Mouse (Mus musculus) thymus, postnatal 4 days (tissue): ENCODE data around the gene Cplx3.
A peak's percentile ranks its signal among the peaks of the same experiment; 100 is the strongest.

Source experiments
- DNase-seq: peaks from one replicate; pipeline ENCODE4 v3.0.0; 2021

Gene Cplx3

DNA sequence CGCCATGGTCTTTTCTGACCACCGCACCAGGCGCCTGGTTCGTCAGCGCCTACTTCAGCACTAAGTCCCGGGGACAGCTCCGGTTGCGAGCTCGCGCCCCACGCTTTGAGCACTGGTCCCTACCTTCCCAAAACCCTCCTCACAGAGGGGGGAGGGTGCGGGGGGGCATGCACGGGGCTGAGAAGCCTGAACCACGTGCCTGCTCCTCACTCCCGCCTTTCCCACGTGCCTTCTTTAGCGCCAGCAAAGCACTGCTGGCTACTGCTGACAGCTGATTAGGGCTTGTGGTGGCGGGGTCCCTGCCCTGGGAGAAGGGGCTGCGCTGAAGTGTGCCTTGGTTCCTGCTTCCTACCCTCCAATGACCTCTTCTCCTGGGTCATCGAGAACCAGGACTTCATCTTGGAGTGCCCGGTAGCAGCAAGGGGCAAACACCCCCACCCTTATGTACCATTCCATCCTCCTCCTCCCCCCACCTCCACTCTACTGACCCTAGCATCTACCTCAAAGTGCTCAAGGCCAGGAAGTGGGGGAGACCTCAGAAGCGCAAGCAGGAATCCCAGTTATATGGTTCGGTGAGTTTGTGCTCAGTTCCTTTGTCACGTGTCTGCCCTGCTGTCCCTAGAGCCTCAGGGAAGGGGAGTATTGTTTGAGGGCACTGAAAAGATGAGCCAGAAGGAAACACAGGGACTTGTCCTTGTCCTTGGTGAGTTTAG is at the start of gene Cplx3:
Gene Cplx3, minus strand, starts transcription at position 143 of the 713 bp plus-strand sequence.
- DNase-seq: peak; percentile 78

DNA sequence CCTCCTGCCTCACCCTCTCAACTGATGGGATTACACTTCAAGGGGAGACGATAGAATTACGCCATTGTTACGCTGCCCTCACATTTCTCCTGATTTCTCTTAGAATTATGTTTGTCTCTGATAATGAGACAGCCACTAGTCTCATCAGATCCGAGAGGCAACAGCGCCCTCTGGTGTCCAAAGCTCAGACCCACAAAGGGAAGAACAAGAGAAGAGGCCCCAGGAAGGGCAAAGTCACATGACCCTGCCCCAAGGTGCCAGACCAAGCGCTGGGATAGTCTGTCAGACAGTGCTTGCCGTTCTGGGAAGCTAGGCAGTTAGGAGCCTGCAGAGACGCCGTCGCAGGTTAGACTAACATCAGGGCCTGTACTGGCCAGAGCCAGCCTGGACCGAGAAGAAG is 49.7 kb upstream of the Cplx3 start:
- DNase-seq: peak; percentile 99

DNA sequence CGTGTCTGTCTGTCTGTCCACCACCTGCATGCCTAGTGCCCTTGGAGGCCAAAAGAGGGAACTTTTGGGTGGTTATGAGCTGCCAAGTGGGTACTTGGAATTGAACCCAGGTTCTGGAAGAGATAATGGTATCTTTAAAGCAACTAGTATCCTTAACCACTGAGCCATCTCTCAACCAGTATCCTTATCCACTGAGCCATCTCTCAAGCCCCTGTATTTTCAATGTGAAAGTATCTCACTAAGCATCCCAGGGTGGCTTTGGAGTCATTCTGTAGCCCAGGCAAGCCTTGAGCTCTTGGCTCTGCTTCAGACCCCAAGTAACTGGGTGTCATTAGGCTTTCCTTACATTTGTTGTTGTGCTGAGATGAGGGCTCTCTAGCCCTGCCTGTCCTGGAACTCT is 48.9 kb upstream of the Cplx3 start:
- no peak for DNase-seq

DNA sequence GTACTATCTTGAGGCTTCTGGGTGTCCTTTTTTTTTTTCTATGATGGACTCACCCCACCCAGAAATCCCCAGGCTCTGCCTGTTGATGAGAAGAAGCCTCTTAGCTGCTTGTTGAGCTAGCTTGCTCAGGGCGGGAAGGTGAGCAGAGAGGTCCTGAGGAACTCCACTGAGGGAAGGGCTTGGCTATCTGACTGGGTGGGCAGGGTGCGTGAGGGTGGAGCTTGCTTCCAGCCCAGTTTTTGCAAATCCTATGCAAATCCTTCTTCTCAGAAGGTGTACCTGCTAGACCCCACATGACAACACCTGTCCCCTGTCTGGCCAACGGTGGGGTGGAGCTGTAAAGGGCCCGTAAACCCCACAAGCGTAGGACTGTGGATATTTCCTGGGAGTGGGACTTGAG is 47.2 kb upstream of the Cplx3 start, which contains the start of gene Csk:
Gene Csk, minus strand, starts transcription at position 349 of the 400 bp plus-strand sequence.
- no peak for DNase-seq

DNA sequence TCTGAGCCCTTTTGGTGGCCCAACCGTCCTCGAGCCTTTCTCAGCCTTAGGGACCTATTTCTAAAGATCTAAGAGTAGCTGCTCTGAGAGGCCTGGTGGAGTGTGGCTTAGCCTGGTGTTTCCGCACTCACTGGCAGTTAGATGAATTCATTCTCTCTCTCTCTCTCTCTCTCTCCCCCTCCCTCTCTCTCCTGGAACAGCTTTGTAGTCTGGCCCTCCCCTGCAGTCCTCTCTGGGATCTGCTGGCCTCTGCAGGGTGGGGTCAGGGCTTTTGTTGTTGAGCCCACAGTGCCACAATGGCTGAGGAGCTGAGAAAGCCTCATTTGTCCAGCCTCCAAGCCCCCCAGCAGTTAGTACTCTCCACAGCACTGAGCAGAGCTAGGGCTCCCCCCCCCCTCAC is 46.8 kb upstream of the Cplx3 start:
- DNase-seq: peak; percentile 50

DNA sequence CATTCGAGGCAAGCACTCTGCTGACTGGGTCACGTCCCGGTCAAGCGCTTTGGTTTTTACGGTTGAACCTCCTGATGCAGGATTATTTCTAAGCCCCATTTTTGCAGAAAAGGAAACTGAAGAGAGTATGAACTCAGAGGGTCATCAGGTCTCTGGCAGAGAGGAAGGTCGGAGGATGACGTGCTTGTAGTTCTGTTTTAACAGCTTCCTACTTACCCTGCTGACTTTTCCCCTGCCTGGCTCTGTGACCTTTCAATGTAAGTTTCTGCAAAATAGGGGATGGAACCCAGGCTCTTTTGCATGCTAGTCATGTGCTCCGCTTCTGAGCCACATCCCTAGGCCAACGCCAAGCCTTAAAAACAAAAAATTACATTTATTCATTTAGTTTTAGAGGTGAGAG is 46.3 kb upstream of the Cplx3 start:
- peak; percentile 31 for DNase-seq

DNA sequence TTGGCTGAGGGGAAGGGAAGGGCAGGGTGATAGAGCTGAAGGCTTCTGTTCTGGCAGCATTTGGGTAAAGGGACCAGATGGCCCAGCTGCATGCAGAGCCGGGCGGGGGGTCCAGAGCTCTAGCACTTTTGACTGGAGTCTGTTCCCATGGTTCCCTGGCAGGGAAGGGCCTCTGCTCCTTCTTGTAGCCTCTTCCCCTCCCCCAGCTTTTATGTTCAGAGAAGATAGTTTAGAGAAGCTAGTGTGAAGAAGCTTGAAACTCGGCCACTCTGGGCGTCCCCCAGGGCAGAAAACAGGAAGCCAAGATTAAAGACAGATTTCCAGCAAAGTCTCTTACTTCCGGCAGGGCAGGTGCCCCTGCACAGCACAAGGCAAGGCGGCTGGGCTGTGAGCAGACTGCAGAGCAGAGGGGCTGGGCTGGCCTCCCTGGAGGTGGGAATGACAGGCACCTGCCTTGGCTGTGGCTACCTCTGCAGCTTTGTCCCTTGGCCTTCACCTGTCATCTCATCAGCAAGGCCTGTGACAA is 44.8 kb upstream of the Cplx3 start:
- peak; percentile 78 for DNase-seq

DNA sequence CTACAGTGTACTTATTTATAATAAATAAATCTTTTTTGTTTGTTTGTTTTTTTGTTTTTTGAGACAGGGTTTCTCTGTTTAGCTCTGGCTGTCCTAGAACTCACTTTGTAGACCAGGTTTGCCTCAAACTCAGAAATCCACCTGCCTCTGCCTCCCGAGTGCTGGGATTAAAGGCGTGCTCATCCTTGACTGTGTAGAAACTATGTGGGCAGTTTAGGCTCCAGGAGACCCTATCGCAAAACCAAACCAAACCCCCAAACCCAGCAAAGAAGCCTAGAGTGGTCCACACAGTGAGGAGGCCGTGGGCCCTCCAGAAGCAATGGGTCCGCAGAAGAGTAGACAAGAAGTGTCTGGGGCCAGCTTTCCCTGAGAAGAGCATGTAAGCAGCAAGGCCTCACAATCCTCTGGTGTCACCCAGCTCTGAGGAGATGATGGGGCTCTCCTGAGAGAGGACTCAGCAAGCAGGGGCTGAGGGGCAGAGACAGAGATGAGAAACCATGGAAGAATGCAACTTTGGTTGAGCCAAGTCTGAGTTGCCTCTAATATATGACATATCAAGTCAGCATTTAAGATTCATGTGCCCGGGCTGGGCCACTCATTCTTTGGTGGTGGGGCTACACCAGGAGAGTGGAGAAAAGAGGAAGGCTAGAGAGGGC is 44.2 kb upstream of the Cplx3 start:
- no peak for DNase-seq

DNA sequence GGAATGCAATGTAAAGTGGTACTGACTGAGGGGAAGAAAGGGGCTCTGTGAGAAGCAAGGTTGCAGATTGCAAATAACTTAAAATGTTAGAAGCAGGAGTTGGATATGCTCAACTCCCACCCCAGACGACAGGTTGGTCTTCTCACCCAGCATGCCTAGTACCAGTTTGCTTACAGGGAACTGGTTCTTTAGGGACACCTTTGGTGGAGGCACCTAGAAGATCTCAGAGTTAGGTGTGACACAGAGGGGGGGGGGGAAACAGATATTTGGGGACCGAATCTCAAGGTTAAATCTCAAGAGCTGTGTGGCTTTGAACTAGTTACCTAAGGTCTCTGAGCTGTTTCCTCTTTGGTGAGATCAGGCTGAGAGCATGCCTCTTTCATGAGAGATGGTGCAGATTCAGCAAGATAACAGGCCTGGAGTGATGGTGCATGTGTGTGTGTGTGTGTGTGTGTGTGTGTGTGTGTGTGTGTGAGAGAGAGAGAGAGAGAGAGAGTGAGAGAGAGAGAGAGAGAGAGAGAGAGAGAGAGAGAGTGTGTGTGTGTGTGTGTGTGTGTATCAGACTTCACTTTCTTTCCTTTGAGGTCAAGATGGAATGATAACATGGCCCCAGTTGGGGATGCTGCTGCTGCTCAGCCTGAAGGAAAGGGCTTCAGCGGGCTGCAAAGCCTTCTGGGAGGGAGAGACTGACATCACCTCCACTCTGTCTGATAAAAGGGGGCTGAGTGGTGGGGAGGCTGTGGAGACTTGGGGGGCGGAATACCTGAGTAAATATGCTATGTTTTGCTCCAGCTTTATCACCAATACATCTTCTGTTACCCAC is 41.4 kb upstream of the Cplx3 start:
- peak; percentile 60 for DNase-seq

DNA sequence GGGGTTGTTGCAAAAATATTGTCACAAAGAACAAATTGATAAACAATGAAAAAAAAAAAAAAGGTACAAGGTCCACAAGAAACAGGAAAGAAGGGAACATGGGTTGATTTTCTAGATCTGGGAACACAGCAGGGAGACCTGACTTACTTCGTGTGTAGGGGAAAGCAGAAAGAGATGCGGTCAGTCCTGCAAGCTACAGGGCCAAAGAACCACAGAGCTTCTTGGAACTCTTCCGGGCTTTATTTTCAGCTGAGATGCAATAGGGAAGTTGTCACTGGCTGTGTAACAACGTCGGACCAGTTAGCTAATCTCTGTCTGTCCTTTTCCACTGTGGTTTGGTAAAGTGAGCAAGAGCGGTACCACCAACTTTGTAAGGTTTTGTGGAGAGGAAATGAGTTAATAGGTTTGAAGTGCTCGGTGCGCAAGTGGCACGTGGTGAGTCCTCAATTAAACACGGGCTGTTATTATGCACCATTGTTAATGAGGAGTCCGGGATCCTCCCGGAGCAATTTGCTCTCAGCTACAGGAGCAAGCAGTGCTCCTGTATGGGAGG is 40.5 kb upstream of the Cplx3 start:
- DNase-seq: peak; percentile 37

DNA sequence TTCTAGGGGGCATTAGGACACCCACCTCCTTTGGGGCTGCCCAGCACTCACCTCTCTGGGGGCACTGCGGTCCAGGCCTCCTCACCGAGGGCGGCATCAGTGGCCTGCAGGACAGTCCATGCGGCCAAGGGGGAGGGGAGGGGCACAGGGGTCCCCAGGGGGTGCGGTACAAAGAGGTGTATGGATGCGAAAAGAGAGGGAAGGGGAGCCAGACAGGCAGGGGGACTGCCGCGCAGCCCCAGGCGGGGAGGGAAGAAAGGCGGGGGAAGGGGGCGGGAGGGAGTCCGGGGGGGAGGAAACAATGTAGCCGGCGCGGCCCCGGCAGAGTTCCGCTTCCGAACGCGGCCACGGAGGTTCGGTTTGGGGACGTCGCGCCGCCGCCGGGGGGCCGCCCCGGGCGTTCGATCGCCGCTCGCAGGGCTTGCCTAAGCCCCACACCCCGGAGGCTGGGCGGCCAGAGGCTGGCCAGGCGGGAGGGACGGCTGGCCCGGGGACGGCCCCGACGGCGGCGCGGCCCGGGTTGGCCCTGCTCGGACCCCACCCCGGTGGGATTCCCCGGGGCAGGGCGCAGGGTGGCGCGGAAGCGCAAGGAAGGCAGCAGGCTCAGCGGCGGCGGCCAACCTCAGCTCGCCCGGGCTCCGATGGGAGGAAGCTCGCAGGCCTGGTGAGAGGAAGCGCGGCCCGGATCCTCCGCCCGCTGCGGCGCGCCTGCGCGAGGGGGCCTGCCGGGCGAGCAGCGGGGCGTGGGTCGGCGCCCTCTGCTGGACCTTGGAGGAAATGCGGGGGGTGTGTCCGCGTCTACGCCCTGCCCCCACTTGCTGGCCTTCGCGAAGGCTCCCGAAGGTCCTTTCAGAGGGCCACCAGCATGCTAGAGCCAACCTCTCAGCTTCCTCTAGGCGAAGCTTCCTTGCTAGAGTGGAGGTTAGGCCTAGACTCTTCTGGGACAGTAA is 39.1 kb upstream of the Cplx3 start:
- DNase-seq: peak; percentile 96

DNA sequence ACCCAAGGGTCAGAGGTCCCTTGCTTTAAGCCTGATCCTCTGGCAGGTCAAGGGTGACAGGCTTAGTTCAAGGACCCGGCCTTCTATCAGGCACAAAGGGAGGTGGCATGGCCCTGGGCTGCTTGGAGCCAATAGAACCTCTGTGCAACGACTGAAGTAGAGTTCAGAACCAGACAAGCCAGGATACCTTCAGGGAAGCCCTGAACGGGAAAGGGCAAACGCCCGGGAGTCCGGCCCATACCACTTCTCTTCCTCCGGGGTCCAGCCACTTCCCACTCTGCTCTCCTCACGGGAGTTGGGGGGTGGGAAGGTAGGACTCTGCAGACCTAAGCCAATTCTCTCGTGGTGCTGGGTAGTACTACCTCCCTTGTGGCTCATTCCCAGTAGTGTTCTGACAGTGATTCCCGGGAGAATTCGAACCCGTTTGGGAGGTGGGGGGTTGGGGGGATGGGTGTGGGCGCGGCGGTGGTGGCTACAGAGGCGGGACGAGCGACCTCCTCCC is 38.4 kb upstream of the Cplx3 start:
- peak; percentile 43 for DNase-seq

DNA sequence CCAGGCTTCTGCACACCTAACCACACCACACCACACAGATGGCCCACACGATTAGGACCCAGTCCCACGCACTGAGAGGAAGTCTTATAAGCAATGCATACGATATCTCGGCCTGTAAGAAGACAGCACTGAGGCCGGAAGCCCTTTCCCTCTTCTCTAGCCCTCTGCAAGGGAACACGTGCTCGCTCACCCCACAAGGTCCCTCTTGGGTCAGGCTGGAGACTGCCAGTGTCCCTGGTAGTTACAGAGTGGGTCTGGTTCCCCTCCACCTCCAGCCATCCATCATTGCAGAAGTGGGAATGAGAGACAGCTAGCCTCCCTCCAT is 37.7 kb upstream of the Cplx3 start:
- peak; percentile 67 for DNase-seq

DNA sequence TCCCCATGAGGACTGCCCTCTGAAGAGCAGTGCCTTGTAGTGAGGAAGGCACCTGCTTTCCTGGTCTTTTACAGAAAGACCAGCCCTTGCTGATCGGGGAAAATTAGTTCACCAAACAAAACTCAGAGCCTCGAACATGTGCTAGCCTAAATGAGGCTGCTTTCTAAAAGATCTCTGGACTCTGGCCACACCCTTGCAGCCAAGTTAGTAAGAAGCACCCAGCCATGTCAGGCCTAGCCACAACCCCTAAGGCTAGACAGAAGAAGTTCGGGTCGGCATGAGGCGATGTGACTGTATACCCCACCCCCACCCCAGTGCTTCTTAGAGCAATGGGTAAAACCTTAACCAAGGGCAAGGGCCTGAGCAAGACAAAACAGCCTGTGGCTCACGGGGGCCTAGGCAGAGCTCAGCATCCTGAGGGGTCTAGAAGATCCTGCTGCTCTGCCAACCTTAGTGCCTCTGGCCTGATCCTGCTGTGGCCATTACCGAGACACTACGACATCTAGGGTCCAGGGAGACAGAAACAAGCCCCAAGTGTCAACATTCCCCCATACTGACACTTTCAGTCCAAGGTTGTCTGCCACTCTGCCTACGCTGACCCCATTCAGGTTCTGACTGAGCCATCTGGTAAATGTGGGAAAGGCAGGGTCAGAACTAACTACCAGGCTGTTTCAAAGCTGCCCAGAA is 37.2 kb upstream of the Cplx3 start:
- peak; percentile 44 for DNase-seq

DNA sequence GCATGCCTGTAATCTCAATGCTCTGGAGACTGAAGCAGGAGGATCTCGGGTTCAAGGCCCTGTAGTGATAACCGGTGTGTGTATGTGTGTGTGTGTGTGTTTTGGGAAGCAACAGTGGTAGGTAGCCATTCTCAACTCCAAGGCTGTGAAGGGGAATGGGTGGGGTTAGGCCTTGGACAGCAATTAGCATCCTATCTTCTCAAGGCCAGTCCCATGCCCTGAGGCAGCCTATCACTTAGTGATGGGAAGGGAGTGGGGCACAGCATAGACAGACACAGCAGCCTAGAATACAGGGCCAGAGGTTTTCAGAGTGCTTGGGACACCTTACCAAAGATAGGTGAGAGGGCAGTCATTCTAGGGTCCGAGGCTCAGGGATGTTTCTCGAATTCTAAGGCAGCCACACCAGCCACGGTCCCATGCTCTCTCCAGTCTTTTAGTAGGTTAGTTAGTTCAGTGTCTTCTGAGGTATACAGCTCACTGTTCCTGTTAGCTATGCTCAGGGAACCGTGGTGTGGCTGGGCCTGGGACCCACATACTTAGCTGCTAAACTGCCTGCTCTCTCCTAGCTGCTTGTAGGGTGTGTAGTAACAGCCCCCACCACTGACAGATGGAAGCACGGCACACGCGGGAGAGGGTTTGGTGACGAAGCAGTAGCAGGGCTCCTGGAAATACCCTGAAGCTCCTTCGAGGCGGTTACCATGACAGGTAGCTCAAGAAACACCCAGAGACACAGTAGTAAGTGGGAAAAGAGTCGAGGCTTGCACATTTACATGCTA is 35.9 kb upstream of the Cplx3 start:
- peak; percentile 39 for DNase-seq

DNA sequence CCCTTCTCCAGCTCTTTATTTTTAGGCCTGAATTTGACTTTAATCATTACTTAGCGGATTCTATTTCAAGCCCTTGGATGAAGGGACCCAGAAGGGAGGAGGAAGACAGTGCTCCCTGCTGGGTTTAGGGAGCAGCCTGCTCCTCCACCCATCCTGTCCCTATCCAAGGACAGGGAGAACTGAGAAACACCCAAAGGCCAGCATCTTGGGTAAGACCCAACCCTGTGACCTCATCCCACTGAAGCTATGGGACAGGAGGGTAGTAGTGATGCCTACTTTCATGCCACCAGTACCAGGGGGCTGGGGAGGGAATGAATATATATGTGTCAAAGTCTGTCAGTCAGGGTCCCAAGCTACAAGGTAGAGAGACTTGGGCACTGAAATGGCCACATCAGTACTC is 34.9 kb upstream of the Cplx3 start:
- no peak for DNase-seq

DNA sequence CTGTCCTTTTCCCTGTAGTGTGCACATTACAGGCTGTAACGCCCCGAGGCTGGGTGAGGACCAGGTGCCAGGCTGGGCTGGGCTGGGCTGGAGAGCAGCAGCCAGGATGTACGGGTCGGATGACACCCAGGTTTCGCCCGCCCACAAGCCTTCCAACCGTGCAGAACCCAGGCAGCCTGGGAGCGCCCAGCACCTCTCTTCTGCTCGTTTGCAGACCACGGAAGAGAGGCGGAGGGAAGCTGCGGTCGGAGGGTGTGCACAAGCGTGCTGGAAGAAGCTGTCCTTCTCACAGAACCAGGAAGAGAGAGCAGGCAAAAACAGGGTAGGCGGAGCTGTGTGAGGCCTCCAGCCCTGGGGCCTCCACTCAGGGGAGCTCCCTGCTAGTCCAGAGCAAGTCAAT is 34.3 kb upstream of the Cplx3 start:
- peak; percentile 87 for DNase-seq

DNA sequence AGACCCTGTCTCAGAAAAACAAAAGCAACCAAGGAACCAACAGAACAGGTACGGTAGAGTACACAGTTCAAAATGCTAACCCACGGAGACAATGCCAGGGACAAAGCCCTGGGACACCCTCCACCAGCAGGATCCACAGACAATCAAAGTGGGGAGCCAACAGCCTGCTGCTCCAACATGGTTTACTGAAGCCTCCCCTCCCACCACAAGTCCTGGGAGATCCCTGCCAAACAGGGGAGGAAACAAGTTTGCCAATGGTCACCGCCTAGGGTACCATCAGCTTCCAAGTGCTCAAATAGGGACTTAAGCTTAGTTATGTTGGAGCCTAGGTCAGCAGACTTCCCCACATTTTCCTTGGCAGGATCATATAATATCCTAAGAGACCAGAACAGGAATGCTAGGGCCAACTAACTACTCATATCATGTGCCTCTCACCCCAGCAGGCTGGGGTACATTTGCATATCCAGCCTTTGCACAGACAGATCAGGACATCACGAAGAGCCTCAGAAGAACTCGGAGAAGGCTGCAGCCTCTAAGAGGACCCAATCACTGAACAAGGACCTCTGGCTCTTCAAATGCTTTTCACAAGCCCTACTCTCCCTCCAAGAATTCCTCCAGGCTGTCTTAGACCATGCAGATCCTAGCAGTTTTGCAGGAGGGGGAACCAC is 33.7 kb upstream of the Cplx3 start:
- DNase-seq: peak; percentile 32

DNA sequence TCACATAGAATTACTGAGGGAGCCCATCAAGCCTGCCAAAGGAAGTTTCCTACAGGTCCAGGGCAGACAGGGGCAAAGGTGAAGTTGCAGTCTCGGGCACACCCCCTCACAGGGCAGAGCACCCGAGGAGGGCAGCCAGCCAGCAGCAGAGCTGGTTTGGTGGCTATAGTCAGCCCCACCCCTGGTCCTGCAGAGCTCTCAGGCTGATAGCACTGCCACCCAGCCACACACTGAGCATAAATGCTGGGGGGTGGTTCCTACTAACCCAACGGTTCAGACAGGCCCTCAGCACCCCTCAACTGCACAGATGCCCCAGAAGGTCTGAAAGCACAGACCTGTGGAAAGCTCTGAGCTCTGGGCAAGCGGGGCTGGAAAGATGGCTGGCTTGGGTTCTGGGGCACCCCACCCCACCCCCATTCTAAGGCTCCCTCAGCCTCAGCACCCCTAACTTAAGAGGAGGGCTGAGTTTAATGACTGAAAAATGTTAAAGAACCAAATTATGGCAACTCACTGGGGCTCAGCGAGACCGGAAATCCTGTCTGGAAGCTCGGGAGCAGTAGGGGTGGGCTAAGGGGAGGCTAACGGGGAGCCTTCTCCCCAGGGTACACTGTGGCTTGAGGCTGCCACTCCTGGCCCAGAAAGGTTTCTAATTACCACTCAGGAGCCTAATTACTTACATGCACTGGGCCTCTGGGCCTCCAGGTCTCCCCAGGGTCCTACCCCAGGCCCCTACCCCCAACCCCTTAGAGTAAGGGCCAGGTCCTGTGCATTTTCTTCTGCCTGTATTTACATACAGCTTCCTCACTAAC is 32.8 kb upstream of the Cplx3 start:
- DNase-seq: peak; percentile 51
